Mouse (Mus musculus): ENCODE data around the gene Sox5.

- TF ChIP-seq CTCF (IDR thresholded peaks at IDR 0.05; ENCODE audit: low read depth) = no peak
- no peak for TF ChIP-seq EP300 (IDR thresholded peaks at IDR 0.05; ENCODE audit: low read depth)
Measured at GRCm38 (mm10) chr6:144451631-144452030, 330.1 kb downstream of the Sox5 start.

All from liver, embryonic 14.5 days (tissue).